Mouse (Mus musculus): ENCODE measurements around the gene Ppp2r5c. TPM values are rescaled to one million over a fixed set of nuclear protein-coding genes. Genes with fewer than 3 reads are reported as not detected.
A peak's percentile ranks its signal among the peaks of the same experiment; 100 is the strongest.

The Ppp2r5c gene
- polyA plus RNA-seq, 1 experiment from 2014 or later = 319 TPM

- DNase-seq (ENCODE audit: low spot score) = peak; percentile 93
Measured at GRCm38 (mm10) chr12:110601241-110602218, 154.6 kb downstream of the Ppp2r5c start, which contains the start of gene Dync1h1. Dync1h1 (plus strand) TSS chr12:110601452.

- DNase-seq (ENCODE audit: low spot score) = no peak
Measured at GRCm38 (mm10) chr12:110606161-110606560, 159.2 kb downstream of the Ppp2r5c start.

GRCm38 (mm10) chr12:110606676-110607075, 159.8 kb downstream of the Ppp2r5c start:
- no peak for DNase-seq (ENCODE audit: low spot score)

GRCm38 (mm10) chr12:110608460-110609152, 161.7 kb downstream of the Ppp2r5c start:
- DNase-seq (ENCODE audit: low spot score) = no peak

- DNase-seq (ENCODE audit: low spot score) = no peak
Measured at GRCm38 (mm10) chr12:110609153-110609497, 162.2 kb downstream of the Ppp2r5c start.

GRCm38 (mm10) chr12:110610713-110611112, 163.8 kb downstream of the Ppp2r5c start:
- DNase-seq (ENCODE audit: low spot score) = no peak

GRCm38 (mm10) chr12:110630056-110630455, 183.1 kb downstream of the Ppp2r5c start:
- DNase-seq (ENCODE audit: low spot score) = no peak

Other genes starting within 250 kb of the Ppp2r5c start
- gene Dio3, start 168.1 kb upstream of the Ppp2r5c start, polyA plus RNA-seq (2015; fragmentation: Nextera tagmentation; extraction: Ambion mirVana) = 0.09 TPM in 1 of 2 replicates, not detected in the other
- gene Dync1h1, start 154.3 kb downstream of the Ppp2r5c start, polyA plus RNA-seq (2015; fragmentation: Nextera tagmentation; extraction: Ambion mirVana) = 24.2 and 33.2 TPM in 2 replicates
- not detected in 2 replicates for gene 1700001K19Rik, start 235.5 kb downstream of the Ppp2r5c start, polyA plus RNA-seq (2015; fragmentation: Nextera tagmentation; extraction: Ambion mirVana)